Mouse (Mus musculus): ENCODE data around the gene Bfsp2. TPM values are rescaled to one million over a fixed set of nuclear protein-coding genes. Genes with fewer than 3 reads are reported as not detected.

Bfsp2 gene
- polyA plus RNA-seq, 1 experiment from 2014 or later: 5.4 TPM

GRCm38 (mm10) chr9:103504646-103505045, 24.4 kb upstream of the Bfsp2 start:
- WGBS (ENCODE audit: insufficient replicate concordance): 62% methylated on average over 1 of the region's 1 CpGs
- no peak overlapping the region for H3K4me2 ChIP-seq (ENCODE audit: low read depth, low read length)
- H3K4me3 ChIP-seq (ENCODE audit: low read depth, low read length): no peak overlapping the region
- H3K9ac ChIP-seq (ENCODE audit: low read depth, low read length): no peak overlapping the region
- H3K27me3 ChIP-seq (ENCODE audit: control insufficient read depth, insufficient read depth, low read depth, low read length): no peaks in the 10 kb centered on the region
- no peaks in the 10 kb centered on the region; the same call in 1 of the 2 replicates for H3K4me1 ChIP-seq (ENCODE audit: control insufficient read depth, low read depth, low read length)
- H3K27ac ChIP-seq (ENCODE audit: low read length): no peak overlapping the region
- ATAC-seq (ENCODE audit: low read depth): no peak
- no peaks in the 10 kb centered on the region for H3K9me3 ChIP-seq (replicated peaks; ENCODE audit: control insufficient read depth, low read length)
- no peaks in the 10 kb centered on the region for H3K36me3 ChIP-seq (ENCODE audit: control insufficient read depth, insufficient read depth)

- 46% methylated on average over 3 of the region's 3 CpGs for WGBS (ENCODE audit: insufficient replicate concordance)
- no peaks in the 10 kb centered on the region; the same call in 1 of the 2 replicates for H3K4me1 ChIP-seq (ENCODE audit: control insufficient read depth, low read depth, low read length)
- H3K27ac ChIP-seq (ENCODE audit: low read length): no peak overlapping the region
- H3K4me2 ChIP-seq (ENCODE audit: low read depth, low read length): no peak overlapping the region
- ATAC-seq (ENCODE audit: low read depth): no peak
- no peaks in the 10 kb centered on the region for H3K27me3 ChIP-seq (ENCODE audit: control insufficient read depth, insufficient read depth, low read depth, low read length)
- H3K4me3 ChIP-seq (ENCODE audit: low read depth, low read length): no peak overlapping the region
- no peak overlapping the region for H3K9ac ChIP-seq (ENCODE audit: low read depth, low read length)
- no peaks in the 10 kb centered on the region for H3K9me3 ChIP-seq (replicated peaks; ENCODE audit: control insufficient read depth, low read length)
- no peaks in the 10 kb centered on the region for H3K36me3 ChIP-seq (ENCODE audit: control insufficient read depth, insufficient read depth)
These were observed 23.5 kb upstream of the Bfsp2 start for GRCm38 (mm10) chr9:103503586-103504298.

GRCm38 (mm10) chr9:103502655-103503054, 22.4 kb upstream of the Bfsp2 start:
- Histone ChIP-seq H3K9me3 (replicated peaks; ENCODE audit: control insufficient read depth, low read length) (no peaks in the 10 kb centered on the region), H3K4me2 (ENCODE audit: low read depth, low read length) (no peak overlapping the region), H3K9ac (ENCODE audit: low read depth, low read length) (no peak overlapping the region), H3K4me1 (ENCODE audit: control insufficient read depth, low read depth, low read length) (no peaks in the 10 kb centered on the region; the same call in 1 of the 2 replicates), H3K4me3 (ENCODE audit: low read depth, low read length) (no peak overlapping the region), H3K36me3 (ENCODE audit: control insufficient read depth, insufficient read depth) (no peaks in the 10 kb centered on the region), H3K27me3 (ENCODE audit: control insufficient read depth, insufficient read depth, low read depth, low read length) (no peaks in the 10 kb centered on the region), H3K27ac (ENCODE audit: low read length) (no peak overlapping the region)
- ATAC-seq (ENCODE audit: low read depth): no peak
- 73% methylated on average over 2 of the region's 2 CpGs for WGBS (ENCODE audit: insufficient replicate concordance)

- no peak for ATAC-seq (ENCODE audit: low read depth)
- no peak overlapping the region for H3K4me3 ChIP-seq (ENCODE audit: low read depth, low read length)
- H3K4me2 ChIP-seq (ENCODE audit: low read depth, low read length): no peak overlapping the region
- H3K4me1 ChIP-seq (ENCODE audit: control insufficient read depth, low read depth, low read length): no peaks in the 10 kb centered on the region; the same call in 1 of the 2 replicates
- no peak overlapping the region for H3K9ac ChIP-seq (ENCODE audit: low read depth, low read length)
- WGBS (ENCODE audit: insufficient replicate concordance): 33% methylated on average over 14 of the region's 14 CpGs
- H3K36me3 ChIP-seq (ENCODE audit: control insufficient read depth, insufficient read depth): no peaks in the 10 kb centered on the region
- no peak overlapping the region for H3K27ac ChIP-seq (ENCODE audit: low read length)
- H3K9me3 ChIP-seq (replicated peaks; ENCODE audit: control insufficient read depth, low read length): no peaks in the 10 kb centered on the region
- H3K27me3 ChIP-seq (ENCODE audit: control insufficient read depth, insufficient read depth, low read depth, low read length): no peaks in the 10 kb centered on the region
These were observed 21.7 kb upstream of the Bfsp2 start for GRCm38 (mm10) chr9:103501861-103502364.

- H3K4me2 ChIP-seq (ENCODE audit: low read depth, low read length): no peak overlapping the region
- no peaks in the 10 kb centered on the region for H3K36me3 ChIP-seq (ENCODE audit: control insufficient read depth, insufficient read depth)
- H3K9me3 ChIP-seq (replicated peaks; ENCODE audit: control insufficient read depth, low read length): no peaks in the 10 kb centered on the region
- no peak overlapping the region for H3K4me3 ChIP-seq (ENCODE audit: low read depth, low read length)
- 75% methylated on average over 18 of the region's 18 CpGs for WGBS (ENCODE audit: insufficient replicate concordance)
- H3K9ac ChIP-seq (ENCODE audit: low read depth, low read length): no peak overlapping the region
- ATAC-seq (ENCODE audit: low read depth): no peak
- no peak overlapping the region for H3K27ac ChIP-seq (ENCODE audit: low read length)
- no peaks in the 10 kb centered on the region for H3K27me3 ChIP-seq (ENCODE audit: control insufficient read depth, insufficient read depth, low read depth, low read length)
- H3K4me1 ChIP-seq (ENCODE audit: control insufficient read depth, low read depth, low read length): no peaks in the 10 kb centered on the region; the same call in 1 of the 2 replicates
These were observed 19.1 kb upstream of the Bfsp2 start for GRCm38 (mm10) chr9:103499366-103499765.

- no peak overlapping the region for H3K4me3 ChIP-seq (ENCODE audit: low read depth, low read length)
- no peaks in the 10 kb centered on the region; the same call in 1 of the 2 replicates for H3K4me1 ChIP-seq (ENCODE audit: control insufficient read depth, low read depth, low read length)
- H3K9me3 ChIP-seq (replicated peaks; ENCODE audit: control insufficient read depth, low read length): no peaks in the 10 kb centered on the region
- H3K27me3 ChIP-seq (ENCODE audit: control insufficient read depth, insufficient read depth, low read depth, low read length): no peaks in the 10 kb centered on the region
- no peak overlapping the region for H3K27ac ChIP-seq (ENCODE audit: low read length)
- no peak overlapping the region for H3K4me2 ChIP-seq (ENCODE audit: low read depth, low read length)
- WGBS (ENCODE audit: insufficient replicate concordance): 26% methylated on average over 8 of the region's 8 CpGs
- no peak overlapping the region for H3K9ac ChIP-seq (ENCODE audit: low read depth, low read length)
- no peaks in the 10 kb centered on the region for H3K36me3 ChIP-seq (ENCODE audit: control insufficient read depth, insufficient read depth)
- ATAC-seq (ENCODE audit: low read depth): no peak
These were observed 18.5 kb upstream of the Bfsp2 start for GRCm38 (mm10) chr9:103498699-103499098.

- no peak overlapping the region for H3K4me2 ChIP-seq (ENCODE audit: low read depth, low read length)
- H3K9me3 ChIP-seq (replicated peaks; ENCODE audit: control insufficient read depth, low read length): no peaks in the 10 kb centered on the region
- no peak overlapping the region for H3K27ac ChIP-seq (ENCODE audit: low read length)
- H3K4me1 ChIP-seq (ENCODE audit: control insufficient read depth, low read depth, low read length): no peaks in the 10 kb centered on the region
- H3K9ac ChIP-seq (ENCODE audit: low read depth, low read length): no peak overlapping the region
- H3K27me3 ChIP-seq (ENCODE audit: control insufficient read depth, insufficient read depth, low read depth, low read length): no peaks in the 10 kb centered on the region
- no peaks in the 10 kb centered on the region for H3K36me3 ChIP-seq (ENCODE audit: control insufficient read depth, insufficient read depth)
- H3K4me3 ChIP-seq (ENCODE audit: low read depth, low read length): no peak overlapping the region
- WGBS (ENCODE audit: insufficient replicate concordance): 72% methylated on average over 11 of the region's 11 CpGs
- no peak for ATAC-seq (ENCODE audit: low read depth)
These were observed 15.2 kb upstream of the Bfsp2 start for GRCm38 (mm10) chr9:103495391-103495790.

- 38% methylated on average over 7 of the region's 7 CpGs for WGBS (ENCODE audit: insufficient replicate concordance)
- ATAC-seq (ENCODE audit: low read depth): no peak
- H3K9ac ChIP-seq (ENCODE audit: low read depth, low read length): no peak overlapping the region
- no peaks in the 10 kb centered on the region for H3K36me3 ChIP-seq (ENCODE audit: control insufficient read depth, insufficient read depth)
- H3K27ac ChIP-seq (ENCODE audit: low read length): no peak overlapping the region
- no peaks in the 10 kb centered on the region for H3K9me3 ChIP-seq (replicated peaks; ENCODE audit: control insufficient read depth, low read length)
- H3K4me1 ChIP-seq (ENCODE audit: control insufficient read depth, low read depth, low read length): no peaks in the 10 kb centered on the region
- H3K4me3 ChIP-seq (ENCODE audit: low read depth, low read length): no peak overlapping the region
- no peak overlapping the region for H3K4me2 ChIP-seq (ENCODE audit: low read depth, low read length)
- no peaks in the 10 kb centered on the region for H3K27me3 ChIP-seq (ENCODE audit: control insufficient read depth, insufficient read depth, low read depth, low read length)
These were observed 14.3 kb upstream of the Bfsp2 start for GRCm38 (mm10) chr9:103494346-103495020.

- H3K4me2 ChIP-seq (ENCODE audit: low read depth, low read length): no peak overlapping the region
- no peaks in the 10 kb centered on the region for H3K4me1 ChIP-seq (ENCODE audit: control insufficient read depth, low read depth, low read length)
- no peak overlapping the region for H3K9ac ChIP-seq (ENCODE audit: low read depth, low read length)
- no peaks in the 10 kb centered on the region for H3K27me3 ChIP-seq (ENCODE audit: control insufficient read depth, insufficient read depth, low read depth, low read length)
- H3K9me3 ChIP-seq (replicated peaks; ENCODE audit: control insufficient read depth, low read length): no peaks in the 10 kb centered on the region
- no peak overlapping the region for H3K27ac ChIP-seq (ENCODE audit: low read length)
- WGBS (ENCODE audit: insufficient replicate concordance): 68% methylated on average over 8 of the region's 8 CpGs
- ATAC-seq (ENCODE audit: low read depth): no peak
- H3K36me3 ChIP-seq (ENCODE audit: control insufficient read depth, insufficient read depth): no peaks in the 10 kb centered on the region
- H3K4me3 ChIP-seq (ENCODE audit: low read depth, low read length): no peak overlapping the region
These were observed 11.8 kb upstream of the Bfsp2 start for GRCm38 (mm10) chr9:103491985-103492384.
